Mouse (Mus musculus): ENCODE measurements around the gene Ttc17.
A peak's percentile ranks its signal among the peaks of the same experiment; 100 is the strongest.

The Ttc17 gene

DNA sequence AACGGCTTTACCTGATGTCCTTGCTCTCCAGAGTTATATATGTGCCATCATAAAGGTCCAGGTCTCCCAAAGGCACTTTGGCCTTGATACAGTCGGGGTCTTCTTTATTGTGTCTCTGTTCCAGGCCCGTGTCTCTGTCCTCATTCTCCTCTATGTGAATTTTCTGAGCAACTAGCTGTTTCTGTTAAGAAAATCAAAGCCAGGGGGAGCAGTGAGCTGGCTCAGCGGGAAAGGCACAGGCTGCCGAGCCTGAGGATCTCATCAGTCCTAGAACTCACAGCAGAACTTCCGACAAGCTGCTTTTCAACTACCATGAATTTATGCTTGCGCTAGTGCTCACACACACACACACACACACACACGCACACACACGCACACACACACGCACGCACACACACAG lies 27.8 kb downstream of the Ttc17 start:
- DNase-seq, result no peak

DNA sequence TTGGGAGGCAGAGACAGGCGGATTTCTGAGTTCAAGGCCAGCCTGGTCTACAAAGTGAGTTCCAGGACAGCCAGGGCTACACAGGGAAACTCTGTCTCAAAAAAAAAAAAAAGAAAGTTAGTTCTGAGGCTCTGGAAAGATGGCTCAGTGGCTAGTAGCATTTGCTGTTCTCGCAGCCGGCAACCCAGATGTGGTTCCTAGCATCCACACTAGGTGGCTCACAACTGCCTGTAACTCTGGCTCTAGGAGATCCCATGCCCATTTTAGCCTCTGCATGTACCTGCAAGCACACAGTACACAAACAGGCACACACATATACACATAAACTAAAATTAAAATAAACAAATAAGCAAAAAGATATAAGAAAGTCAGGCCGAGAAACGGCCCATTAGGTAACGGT lies 35.4 kb downstream of the Ttc17 start:
- DNase-seq, result no peak

DNA sequence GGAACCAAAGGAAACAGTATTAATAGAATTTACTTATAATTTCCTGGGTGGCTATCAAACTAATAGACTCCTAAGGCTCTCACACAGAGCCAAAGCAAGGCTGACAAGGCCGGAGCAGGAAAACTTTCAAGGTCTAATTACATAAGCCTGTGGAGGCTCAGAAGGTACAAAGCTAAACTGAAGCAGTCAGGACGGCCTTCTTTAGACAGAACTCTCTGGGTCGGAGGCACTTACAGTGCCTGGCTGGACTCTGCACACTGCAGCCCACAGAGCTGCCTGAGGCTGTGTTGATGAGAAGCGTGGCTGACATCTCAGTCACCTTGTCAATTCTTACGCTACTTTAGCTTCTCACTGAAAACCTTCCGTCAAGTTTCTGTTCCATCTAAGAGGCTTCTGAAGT lies 42.7 kb downstream of the Ttc17 start:
- no peak for DNase-seq

DNA sequence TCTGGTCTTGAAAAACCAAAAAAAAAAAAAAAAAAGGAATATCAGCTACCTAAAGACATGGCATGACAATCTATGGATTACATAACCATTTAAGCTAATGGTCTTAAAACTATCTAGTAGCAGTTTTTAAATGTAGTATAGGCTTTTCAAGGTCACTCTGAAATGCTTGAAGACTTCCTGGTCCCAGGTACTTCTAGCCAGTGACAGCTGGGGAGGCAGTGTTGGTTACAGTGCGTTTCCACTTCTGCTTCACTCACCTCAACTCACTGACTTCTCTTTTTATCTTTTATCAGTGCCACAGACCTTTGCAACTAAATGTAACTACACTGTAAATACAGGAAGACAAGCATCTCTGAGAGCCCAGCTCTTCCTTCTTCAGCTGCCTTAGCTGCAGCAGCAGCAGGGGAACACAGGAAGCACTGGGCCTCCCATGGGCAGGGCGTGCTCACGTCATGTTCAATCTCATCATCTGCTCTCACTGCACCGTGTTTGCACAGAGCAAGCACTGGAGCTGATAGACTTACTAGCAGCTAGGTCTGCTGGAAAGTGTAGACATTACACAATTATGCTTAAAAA lies 46.0 kb downstream of the Ttc17 start:
- peak; percentile 8 to 10 for DNase-seq

DNA sequence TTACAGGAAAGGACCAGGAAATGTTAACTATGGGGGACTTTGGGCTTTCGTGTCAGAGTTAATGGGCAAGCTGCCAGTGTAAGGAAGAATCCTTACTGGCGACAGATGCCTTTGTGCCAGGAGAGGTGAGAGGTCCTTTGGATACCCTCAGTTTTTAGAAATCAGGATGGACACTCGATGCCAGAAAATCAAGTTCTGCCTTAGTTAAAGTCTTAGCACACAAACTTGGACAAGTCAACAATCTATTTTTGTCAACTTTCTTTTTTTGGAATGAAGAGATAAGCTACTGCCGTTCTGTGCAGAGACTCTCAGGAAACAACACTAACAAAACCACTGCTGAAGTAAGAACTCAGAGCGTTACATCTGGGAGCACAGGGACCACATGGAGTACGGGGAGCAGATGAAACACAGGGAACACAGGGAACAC lies 58.3 kb downstream of the Ttc17 start:
- DNase-seq, result no peak

DNA sequence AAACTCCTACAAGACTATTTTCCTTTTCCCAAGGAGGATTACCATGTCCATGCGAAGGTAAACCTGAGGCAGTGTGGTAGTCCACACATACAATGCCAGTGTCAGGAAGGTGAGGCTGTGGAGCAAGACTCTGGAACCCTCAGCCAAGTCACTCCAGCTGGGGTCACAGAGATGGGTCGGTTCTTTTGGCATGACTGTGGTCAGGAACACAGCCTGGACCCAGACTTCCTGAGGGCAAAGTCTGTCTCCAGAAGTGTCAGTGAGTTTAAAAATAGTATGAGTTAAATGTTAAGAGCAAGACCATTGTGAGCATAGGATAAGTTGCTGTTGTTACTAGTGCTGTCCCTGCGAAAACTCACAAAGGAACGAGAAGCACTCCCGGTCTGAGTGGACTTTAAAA lies 59.7 kb downstream of the Ttc17 start:
- DNase-seq, result no peak

DNA sequence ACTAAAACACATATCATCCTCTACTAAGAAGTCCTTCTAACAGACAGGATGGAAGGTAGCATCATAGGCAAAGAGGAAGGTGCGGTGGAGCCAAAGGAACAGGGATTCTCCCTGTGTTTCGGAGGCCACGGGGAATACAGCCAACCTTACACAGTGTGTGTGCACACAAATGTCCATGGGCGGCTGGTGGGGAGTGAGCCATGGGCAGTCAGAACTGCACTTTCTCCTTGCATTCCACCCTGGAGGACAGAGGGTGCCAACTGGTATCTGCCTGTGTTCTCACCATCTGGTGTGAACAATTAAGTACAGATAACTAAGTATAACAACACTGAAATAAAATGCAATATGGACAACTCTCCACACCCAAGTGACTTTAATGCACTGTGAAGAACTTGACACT lies 61.9 kb downstream of the Ttc17 start:
- DNase-seq, result no peak

DNA sequence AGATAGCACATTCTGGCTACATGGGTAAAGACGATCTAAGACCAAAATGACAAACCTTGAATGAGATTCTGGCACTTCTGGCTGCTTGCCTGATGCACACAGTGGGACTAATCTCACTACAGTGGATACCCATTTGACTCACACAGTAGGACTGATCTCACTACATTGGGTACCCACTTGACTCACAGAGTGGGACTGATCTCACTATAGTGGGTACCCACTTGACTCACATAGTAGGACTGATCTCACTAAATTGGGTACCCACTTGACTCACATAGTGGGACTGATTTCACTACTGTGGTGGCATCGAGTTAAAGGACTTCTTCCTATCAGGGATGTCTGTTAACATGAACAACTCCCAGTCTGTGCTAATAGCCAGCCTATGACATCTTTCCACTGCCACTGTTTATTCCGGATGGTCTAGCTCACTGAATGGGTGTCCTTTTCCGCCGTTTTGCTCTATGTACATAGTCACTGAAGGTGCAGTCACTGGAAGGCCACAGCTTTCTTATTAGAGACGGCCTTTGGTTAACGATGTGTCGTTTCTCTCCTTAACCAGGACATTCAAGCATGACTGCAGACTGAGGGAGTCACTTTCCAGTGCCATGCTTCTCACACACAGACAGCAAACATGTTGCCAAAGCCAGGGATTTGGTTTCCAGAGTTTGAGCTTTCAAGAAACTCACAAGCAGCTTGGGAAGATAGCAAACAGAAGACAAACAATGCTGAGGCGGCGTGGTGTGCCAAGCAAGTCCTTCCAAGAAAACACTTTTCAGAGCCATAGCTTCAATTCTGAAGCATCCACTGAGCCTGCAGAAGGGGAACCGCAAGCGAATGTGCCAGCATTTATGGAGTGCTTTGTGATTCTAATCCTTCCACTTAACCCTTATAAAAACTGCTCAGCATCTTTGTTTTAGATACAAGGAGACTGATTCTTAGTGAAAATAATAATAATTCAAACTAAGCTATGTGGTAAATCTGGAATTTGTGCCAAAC lies 62.9 kb downstream of the Ttc17 start:
- no peak for DNase-seq

DNA sequence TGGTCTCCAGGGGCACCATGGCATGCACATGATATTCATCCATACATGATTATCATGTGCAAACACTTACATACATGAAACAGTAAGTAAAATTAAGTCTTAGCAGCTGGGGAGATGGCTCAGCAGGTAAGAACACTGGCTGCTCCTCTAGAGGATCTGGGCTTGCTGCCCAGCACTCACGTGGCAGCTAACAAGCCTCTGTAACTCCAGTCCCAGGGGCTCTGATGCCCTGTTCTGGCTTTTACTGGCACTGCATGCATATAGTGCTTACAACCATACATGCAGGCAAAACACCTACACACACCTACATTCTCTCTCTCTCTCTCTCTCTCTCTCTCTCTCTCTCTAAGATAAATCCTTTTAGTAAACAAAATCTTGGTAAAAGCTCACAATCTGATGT lies 65.7 kb downstream of the Ttc17 start:
- no peak for DNase-seq

DNA sequence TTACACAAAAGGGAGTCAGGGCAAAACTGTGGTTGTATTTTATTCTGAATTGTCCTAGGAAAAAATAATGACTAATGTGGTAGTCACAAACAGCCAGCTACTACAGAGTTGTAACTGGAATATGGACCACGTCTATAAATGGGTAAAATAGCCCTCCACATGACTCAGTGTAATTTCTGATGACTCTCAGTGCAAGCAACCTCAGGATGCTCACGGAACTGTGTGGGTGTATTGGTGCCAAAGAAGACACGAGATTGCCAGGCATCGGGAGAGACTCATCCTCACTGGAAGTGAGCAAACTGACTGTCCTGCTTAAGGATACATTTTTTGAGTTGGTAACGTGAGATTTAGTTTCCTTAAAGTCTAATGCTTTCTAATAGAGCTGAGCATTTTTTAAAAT lies 67.0 kb downstream of the Ttc17 start:
- no peak for DNase-seq

DNA sequence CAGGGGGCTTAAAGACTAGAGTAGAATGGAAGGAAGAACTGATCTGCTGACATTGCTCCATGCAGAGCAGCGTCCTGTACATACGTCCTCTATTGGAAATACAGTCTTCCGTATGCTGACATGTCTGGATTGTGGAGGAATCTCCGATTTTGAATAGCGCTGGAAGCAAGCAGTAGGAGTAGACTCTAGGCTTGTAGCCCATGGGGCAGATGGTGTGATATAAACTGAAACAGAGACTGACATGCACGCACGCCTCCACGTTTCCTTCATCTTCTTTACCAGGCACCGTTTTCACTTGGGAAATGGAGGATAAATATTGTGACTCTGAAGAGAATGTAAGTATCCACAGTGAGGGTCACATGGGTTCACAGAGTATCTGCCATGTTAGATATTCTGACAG lies 70.2 kb downstream of the Ttc17 start:
- DNase-seq, result no peak

DNA sequence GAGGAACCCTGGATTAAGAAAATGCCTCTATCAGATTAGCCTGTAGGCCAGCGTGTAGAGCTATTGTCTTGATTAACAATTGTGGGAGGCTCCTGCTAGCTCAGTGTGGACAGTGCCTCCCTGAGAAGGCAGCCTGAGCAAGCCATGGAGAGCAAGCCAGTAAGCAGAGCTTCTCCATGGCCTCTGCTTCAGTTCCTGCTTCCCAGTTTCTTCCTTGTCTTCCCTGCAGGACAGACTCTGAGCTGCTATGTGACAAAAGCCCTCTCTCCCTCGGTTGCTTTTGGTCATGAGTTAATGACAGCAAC lies 71.8 kb downstream of the Ttc17 start:
- no peak for DNase-seq

DNA sequence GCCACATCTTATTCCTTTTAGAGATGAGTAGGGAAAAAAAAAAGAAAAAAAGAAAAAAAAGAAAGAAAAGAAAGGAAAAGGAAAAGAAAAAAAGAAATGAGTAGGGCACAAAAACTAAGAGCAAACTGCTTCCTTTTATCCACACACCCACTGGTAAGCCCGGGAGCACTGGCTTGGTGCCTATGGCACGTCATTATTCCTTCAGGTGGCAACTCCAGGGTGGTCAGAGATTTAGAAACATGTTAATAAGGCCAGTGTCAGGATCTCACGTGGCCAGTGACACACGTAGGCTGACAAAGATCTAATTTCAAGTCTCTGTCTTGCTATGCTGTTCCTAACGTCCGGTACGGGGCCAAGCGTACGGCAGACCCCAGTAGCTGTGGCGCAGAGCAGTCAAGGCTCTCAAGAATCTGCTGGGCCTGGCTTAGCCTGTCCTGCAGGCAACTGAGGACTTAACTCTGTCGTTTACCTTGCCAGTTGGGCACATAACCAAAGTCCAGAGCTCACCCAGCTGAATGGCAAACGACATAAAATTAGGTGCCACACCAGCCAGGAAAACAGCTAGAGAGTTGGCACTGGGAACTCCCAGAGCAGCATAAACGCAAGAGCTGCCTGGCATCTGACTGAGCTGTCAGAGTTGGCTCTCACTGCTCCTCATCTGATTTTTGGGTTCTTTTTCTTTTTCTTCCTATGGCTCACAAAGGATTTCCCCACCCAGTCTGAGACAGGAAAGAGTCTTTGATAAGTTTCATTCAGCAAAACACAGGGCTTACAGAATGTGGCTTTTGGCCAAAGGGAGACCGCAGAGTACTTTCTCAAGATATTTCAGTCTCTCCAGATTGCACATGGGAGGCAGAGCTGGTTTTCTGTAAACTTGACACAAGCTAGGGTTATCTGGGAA lies 72.4 kb downstream of the Ttc17 start:
- no peak for DNase-seq

DNA sequence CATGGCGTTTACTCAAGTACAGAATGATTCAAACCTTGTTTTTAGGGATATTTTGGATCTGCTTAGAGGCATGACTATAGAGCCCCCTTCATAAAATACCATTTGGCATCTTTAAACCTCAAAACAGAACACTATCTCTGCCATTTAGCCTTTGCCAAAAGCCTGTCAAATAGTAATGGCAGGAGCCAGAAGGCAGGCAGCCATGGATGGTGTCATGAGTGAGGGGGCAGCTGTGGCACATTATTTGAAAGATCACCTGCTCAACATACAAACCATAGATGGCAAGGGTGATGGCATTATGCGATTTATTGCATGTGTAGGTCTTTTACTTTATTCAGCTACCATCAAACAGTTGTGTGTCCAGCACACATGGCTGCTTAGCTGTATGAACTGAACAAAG lies 73.4 kb downstream of the Ttc17 start:
- DNase-seq, result no peak

DNA sequence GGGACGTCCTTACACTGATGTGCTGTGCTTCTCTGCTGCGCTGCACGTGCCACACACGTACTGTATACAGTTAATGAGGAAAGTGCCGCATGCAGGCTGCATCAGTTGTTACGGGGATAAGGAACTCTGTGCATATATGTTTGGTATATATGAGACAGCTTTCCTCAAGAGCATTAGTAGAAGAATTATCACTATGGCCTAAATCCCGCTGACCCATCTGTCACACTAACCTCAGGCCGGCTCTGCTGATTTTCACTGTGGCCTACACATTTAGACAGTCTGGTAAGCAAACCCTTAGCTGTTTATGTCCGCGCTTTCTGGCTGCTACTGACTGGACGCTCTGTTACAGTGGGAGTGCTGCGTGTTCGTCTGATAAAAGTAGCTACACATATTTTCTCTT lies 77.2 kb downstream of the Ttc17 start:
- DNase-seq, result no peak

DNA sequence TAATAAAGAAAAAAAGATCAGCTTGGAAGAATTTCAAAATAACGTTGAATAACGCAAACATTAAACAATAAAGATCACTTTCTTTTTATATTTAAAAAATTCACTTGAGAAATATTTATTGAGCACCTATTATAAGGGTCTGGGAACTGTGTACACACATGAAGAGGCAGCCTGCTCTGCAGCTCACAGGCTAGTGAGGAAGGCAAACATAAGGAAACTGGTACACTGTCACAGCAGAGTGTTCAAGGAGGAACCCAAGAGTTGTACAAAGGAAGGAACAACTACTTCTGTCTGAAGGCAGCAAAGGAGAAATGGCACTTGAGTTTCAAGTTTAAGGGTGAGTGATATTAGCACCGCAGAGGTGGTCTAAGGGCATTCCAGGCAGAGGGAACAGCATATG lies 78.7 kb downstream of the Ttc17 start:
- no peak for DNase-seq

DNA sequence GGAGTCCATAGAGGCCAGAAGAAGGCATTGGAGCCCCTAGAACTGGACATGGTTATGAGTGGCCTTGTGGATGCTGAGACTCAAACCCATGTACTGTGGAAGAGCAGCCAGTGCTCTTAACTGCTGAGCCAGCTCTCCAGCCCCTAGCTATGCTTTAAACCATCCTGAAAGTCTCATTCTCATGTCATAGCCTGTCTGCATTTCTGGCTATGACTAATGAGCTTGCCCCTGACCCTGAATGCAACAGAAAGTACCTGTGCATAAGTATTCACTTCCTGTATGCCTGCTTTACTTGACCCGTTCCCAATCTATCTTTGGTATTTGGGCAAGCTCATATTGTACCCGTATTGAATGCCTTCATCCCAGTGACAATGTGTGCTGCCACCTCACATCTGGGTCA lies 86.7 kb downstream of the Ttc17 start:
- no peak for DNase-seq

DNA sequence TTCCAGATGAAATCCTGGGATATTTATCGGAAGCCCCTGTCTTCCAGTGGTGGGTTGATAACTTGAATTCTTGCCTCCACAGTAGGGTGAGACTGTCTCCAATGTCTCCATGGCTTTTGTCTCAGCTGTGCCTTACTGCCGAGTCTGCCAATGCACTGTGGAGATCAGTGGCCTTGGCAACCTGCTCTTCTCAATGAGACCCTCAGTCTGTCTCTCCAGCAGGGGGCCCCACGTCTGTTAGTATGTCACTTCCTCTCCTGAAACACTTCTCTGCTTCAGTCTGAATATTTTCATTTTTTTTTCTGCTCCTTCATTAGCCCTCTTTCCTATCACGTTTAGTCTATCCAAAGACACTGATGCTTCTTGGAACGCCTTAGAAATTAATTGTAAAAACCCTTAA lies 90.0 kb downstream of the Ttc17 start:
- peak in 1 of 2 experiments; percentile 9 for DNase-seq

DNA sequence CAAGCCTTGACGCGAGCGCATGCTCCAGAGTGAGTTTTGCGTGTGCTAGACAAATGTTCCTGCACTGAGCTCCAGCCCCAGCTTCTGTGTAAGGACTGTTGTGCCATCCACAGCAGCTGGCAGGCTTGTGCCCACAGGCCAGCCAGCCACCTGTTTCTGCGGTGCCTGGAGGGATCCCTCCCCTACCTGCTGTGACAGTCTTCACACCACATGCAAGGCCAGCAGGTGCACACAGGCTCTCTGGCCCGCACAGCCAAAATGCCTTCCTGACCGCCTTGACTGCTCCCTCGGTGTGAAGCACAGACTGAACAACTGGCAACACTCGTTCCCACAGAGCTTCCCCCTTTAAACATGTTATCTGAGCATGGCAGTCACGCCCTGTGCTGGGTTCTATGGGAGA lies 102.5 kb downstream of the Ttc17 start:
- DNase-seq, result no peak

DNA sequence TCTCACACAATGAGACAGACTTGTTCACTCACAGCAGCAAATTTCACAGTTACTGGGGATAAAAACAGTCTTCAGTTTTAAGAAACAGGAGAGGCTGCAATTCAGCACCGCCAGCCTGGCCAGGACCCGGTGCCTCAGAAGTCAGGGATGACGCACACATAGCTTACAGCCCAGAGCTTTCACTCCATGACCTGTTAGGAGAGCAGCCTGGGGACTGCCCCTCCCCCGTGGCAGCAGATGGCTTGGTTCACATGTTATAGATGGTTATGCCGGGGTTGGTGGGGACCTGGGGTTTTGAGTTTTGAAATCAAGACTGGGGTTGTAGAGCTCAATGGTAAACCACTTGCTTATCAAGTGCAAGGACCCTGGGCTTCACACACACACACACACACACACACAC lies 104.1 kb downstream of the Ttc17 start:
- DNase-seq, result no peak

DNA sequence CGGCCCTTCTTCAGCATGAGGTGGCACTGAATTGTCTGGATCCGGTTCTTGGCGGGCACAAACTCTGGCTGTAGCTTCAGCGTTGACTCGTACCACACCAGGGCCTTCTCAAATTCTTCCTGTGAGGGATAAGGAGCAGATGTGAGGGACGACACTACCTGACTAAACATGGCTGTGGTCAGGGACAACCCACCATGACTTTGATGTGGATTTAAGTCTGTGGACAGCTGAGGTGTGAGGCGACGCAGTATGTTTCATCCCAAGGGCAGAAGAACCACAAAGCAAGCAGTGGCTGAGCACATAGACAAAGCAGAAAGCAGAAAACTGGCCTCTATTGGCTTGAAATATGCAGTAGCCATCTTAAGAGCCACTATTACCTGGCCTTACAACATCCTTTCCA lies 104.7 kb downstream of the Ttc17 start:
- DNase-seq, result no peak

DNA sequence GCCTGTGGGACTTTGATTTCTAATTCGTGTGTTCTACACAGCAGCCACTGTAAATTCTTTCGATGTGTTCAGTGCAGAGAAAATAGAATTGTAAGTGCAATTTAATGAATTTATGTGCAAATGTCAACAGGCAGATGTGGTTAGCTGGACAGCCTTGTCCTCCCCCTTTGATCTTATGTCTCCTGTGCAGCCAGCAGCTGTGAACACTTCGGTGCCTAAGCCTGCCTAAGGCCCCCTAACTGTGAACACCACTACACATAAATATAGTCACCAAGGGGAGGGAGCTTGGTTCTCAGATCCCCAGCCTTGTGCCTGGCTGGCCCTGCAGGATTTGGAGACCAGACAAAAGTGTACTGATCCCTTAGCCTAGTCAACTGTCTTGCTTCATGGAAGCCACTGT lies 109.0 kb downstream of the Ttc17 start:
- DNase-seq, result no peak

DNA sequence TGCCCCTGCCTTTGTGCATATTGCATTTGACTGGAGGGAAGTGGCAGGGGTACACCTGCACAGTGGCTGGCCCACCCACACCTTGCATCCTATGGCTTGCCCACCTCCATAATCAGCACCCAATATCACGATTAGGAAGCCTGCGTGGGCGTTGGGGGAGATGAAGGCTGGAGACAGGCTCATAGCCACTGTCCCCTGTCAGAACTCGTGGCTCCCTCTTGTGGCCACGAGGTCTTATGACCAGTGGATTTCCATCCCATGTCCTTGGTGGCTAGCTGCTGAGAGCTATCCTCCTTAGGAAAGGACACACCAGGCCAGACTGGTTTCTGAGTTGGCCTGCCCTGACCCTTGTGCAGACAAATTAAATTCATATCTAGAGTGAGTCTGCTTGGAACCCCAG lies 116.0 kb downstream of the Ttc17 start:
- DNase-seq, result peak; percentile 11 to 39

DNA sequence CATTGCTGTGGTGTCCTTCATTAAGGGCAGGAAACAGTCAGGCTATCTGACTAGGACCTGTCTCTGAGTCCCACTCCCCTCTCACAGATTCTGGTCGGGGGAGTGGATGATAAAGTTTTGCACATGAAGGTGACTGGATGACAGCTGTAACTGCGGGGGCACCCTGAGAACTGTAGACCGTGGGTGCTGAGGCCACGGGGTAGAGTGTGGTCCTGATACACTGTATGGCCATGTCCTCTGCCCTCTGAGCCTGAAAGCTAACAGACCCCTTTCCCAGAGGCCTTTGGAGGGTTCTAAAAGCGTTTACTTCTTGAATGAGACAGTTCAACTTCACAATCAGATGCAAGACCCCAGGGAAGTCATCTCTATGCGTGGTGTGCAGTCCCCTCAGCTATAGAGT lies 116.8 kb downstream of the Ttc17 start:
- no peak for DNase-seq

Data from spleen, adult 18-20 months (tissue).